Mouse (Mus musculus) WW6 (cell line): ENCODE measurements around the gene ccdc198.
"Not testable (repeated sequence)": the region's sequence is repeated elsewhere in the genome, so short reads cannot be mapped to it uniquely, and the experiment has no call there.

Source experiments
- DNase-seq: peaks from one replicate; pipeline ENCODE4 v3.0.0-alpha.2; 2013; ENCODE audit warnings: low read depth, low spot score

Gene ccdc198

GRCm38 (mm10) chr14:49245126-49245714 is at the start of gene ccdc198:
ccdc198 (minus strand) TSS chr14:49245474.
- DNase-seq = no peak

GRCm38 (mm10) chr14:49293802-49294449 is 48.7 kb upstream of the ccdc198 start:
- DNase-seq = no peak

GRCm38 (mm10) chr14:49290029-49290745 is 44.9 kb upstream of the ccdc198 start:
- no peak for DNase-seq

- no peak for DNase-seq
Observed at GRCm38 (mm10) chr14:49283784-49284655, 38.7 kb upstream of the ccdc198 start.

GRCm38 (mm10) chr14:49278880-49279279 is 33.6 kb upstream of the ccdc198 start:
- DNase-seq = no peak

GRCm38 (mm10) chr14:49278479-49278878 is 33.2 kb upstream of the ccdc198 start:
- DNase-seq = not testable (repeated sequence)

- DNase-seq = no peak
Observed at GRCm38 (mm10) chr14:49277642-49278041, 32.4 kb upstream of the ccdc198 start.

GRCm38 (mm10) chr14:49275376-49275775 is 30.1 kb upstream of the ccdc198 start:
- DNase-seq = no peak

- DNase-seq = no peak
Observed at GRCm38 (mm10) chr14:49265286-49266002, 20.2 kb upstream of the ccdc198 start.

GRCm38 (mm10) chr14:49241522-49241921 is 3.8 kb downstream of the ccdc198 start:
- DNase-seq = no peak

GRCm38 (mm10) chr14:49238206-49238605 is 7.1 kb downstream of the ccdc198 start:
- no peak for DNase-seq

GRCm38 (mm10) chr14:49234788-49235515 is 10.3 kb downstream of the ccdc198 start:
- DNase-seq = peak; percentile 43

GRCm38 (mm10) chr14:49231845-49232244 is 13.4 kb downstream of the ccdc198 start:
- DNase-seq = no peak

GRCm38 (mm10) chr14:49226986-49227385 is 18.3 kb downstream of the ccdc198 start:
- DNase-seq = no peak

GRCm38 (mm10) chr14:49226471-49226870 is 18.8 kb downstream of the ccdc198 start:
- no peak for DNase-seq

- no peak for DNase-seq
Observed at GRCm38 (mm10) chr14:49221771-49222170, 23.5 kb downstream of the ccdc198 start.

- DNase-seq = not testable (repeated sequence)
Observed at GRCm38 (mm10) chr14:49219466-49220022, 25.7 kb downstream of the ccdc198 start.

GRCm38 (mm10) chr14:49218677-49219076 is 26.6 kb downstream of the ccdc198 start:
- DNase-seq = no peak

- DNase-seq = not testable (repeated sequence)
Observed at GRCm38 (mm10) chr14:49210215-49210614, 35.1 kb downstream of the ccdc198 start.
